Mouse (Mus musculus) hindbrain, embryonic 11.5 days (tissue): Measurements from ENCODE around the gene Tbc1d16. TPM values are rescaled to one million over a fixed set of nuclear protein-coding genes. Genes with fewer than 3 reads are reported as not detected.

Experiments
- ATAC-seq: fragments of 200-750 bp; cut with Nextera tagmentation; 2 replicates; pipeline ENCODE4 v1.8.0; 2017; ENCODE audit warnings: mild to moderate bottlenecking, moderate TSS enrichment, moderate library complexity; ENCODE audit not compliant: low FRiP score
- DNase-seq: peaks from one replicate; pipeline ENCODE4 v3.0.0-alpha.2; 2015; ENCODE audit warnings: low spot score
- H3K27ac ChIP-seq: fragments of 300-500 bp; sonication (generic); 2 replicates; pipeline ENCODE4 v1.5.1; 2014; ENCODE audit warnings: mild to moderate bottlenecking, low read depth, low read length
- H3K27me3 ChIP-seq: fragments of 300-500 bp; sonication (generic); 2 replicates; pipeline ENCODE4 v1.6.1; 2014; ENCODE audit warnings: mild to moderate bottlenecking, low read length, moderate library complexity, mixed read lengths; ENCODE audit not compliant: control insufficient read depth, insufficient read depth
- H3K36me3 ChIP-seq: fragments of 300-500 bp; sonication (generic); 2 replicates; pipeline ENCODE4 v1.6.1; 2014; ENCODE audit warnings: mild to moderate bottlenecking, low read length, moderate library complexity, mixed read lengths; ENCODE audit not compliant: control insufficient read depth, insufficient read depth
- H3K4me1 ChIP-seq: fragments of 300-500 bp; sonication (generic); replicated peaks from 2 replicates; pipeline ENCODE4 v1.6.1; 2014; ENCODE audit warnings: low read length, mixed read lengths; ENCODE audit not compliant: control insufficient read depth, insufficient read depth
- H3K4me2 ChIP-seq: fragments of 300-500 bp; sonication (generic); replicated peaks from 2 replicates; pipeline ENCODE4 v1.6.1; 2014; ENCODE audit warnings: mild to moderate bottlenecking, low read depth, low read length
- H3K4me3 ChIP-seq: fragments of 300-500 bp; sonication (generic); 2 replicates; pipeline ENCODE4 v1.5.1; 2014; ENCODE audit warnings: low read depth, low read length
- H3K9ac ChIP-seq: fragments of 300-500 bp; sonication (generic); 2 replicates; pipeline ENCODE4 v1.6.1; 2014; ENCODE audit warnings: low read depth, low read length
- H3K9me3 ChIP-seq: fragments of 300-500 bp; sonication (generic); 2 replicates; pipeline ENCODE4 v1.6.1; 2016; ENCODE audit warnings: low read length; ENCODE audit not compliant: control insufficient read depth
- WGBS: fragments of 180-500 bp; shearing (Covaris S2); extraction: QIAGEN DNeasy Blood & Tissue Kit; methylation state at CpG from one replicate; pipeline ENCODE4 v1.1.7; 2014; 5-methylcytosine and 5-hydroxymethylcytosine counted together
- polyA plus RNA-seq: library from polyadenylated mRNA; unstranded; fragments of >200 nt; fragmentation: Nextera tagmentation; extraction: Ambion mirVana; gene quantifications from 2 replicates; pipeline ENCODE4 v1.2.1, GENCODE M21; 2014

Tbc1d16 gene
- polyA plus RNA-seq, 1 experiment from 2014 or later = 20.7 TPM

DNA sequence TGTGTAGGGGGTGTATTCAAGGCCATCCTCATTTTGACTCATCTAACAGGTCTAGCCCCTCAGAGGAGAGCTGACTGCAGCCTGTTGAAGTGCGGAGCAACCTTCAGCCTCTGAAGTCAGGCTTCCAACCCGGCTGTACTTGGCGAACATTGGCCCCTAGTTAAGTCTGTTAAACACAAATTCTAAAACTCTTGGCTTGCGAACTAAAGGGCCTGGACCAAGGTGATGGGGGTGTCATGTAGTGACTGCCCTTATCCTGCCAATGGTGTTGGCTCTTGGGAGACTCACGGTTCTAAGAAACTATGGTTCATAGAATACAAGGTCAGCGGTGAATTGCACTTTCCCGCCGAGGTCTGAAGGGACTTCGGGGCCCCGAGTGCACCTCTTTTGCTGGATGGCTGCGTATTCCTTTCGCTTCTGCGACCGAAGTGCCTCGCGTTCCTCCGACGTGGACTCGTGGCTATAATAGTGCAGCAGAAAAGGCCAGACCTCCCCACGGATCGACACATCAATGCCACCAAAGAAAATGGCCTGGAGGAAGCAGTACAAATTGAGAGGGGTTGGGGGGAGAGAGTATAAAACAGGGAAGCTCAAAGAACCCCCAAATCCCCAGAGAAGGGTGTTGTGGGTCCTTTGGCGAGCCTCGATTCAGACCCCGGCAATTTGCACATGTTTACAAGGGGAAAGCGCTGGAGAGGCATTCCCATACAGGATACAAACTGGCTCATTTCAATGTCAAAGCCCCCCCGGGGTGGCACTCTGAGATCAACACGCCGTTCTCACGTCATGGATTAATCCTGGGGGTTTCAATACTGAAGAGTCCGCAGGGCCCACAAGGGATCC lies 72.4 kb downstream of the Tbc1d16 start:
- WGBS = 28% methylated on average over 30 of the region's 30 CpGs
- Histone ChIP-seq H3K4me3 (no peak overlapping the region), H3K27ac (peak overlapping the region; percentile 54), H3K9me3 (no peaks in the 10 kb centered on the region), H3K27me3 (peaks cover 6% of the 10 kb centered on the region; the same call in 1 of the 2 replicates), H3K4me2 (peak overlapping the region; percentile 12), H3K9ac (peak overlapping the region; percentile 7; the same call in 1 of the 2 replicates), H3K36me3 (peaks cover 6% of the 10 kb centered on the region), H3K4me1 (peaks cover 21% of the 10 kb centered on the region)
- ATAC-seq (peak; percentile 10; the same call in 1 of the 2 replicates), DNase-seq (peak; percentile 61)

DNA sequence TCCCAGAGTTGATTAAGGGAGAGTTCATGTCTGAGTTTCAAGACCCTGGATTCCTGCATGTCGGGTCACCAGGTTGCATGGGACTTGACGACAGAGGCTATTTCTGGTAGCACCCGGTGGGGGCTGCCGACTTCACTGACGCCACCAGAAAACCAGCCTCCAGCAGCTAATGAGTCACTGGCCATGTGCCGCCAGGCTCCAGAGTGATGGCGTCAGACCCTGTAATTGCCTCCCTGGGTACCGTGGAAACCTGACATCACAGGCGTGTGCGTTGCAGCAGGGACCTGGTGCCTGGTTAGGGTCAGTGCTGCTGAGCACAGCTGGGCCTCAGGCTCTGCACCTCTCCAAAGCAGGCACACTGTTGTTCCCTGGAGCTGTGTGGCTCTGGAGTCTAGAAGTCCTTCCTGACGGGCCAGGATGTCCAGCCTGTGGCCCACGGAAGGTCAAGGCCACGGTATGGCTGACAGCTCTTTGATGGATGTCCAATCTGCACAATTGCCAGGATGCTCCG lies 75.9 kb downstream of the Tbc1d16 start:
- ATAC-seq (no peak), DNase-seq (no peak)
- no peaks in the 10 kb centered on the region for H3K9me3 ChIP-seq
- no peak overlapping the region for H3K9ac ChIP-seq
- H3K4me1 ChIP-seq = peaks cover 11% of the 10 kb centered on the region
- no peak overlapping the region for H3K4me2 ChIP-seq
- no peak overlapping the region for H3K4me3 ChIP-seq
- peaks cover 6% of the 10 kb centered on the region for H3K36me3 ChIP-seq
- H3K27ac ChIP-seq = 0 out of 2 replicates have a peak overlapping the region, but pooled peaks have one; percentile 27
- H3K27me3 ChIP-seq = peaks cover 3% of the 10 kb centered on the region; the same call in 1 of the 2 replicates
- 60% methylated on average over 14 of the region's 14 CpGs for WGBS

DNA sequence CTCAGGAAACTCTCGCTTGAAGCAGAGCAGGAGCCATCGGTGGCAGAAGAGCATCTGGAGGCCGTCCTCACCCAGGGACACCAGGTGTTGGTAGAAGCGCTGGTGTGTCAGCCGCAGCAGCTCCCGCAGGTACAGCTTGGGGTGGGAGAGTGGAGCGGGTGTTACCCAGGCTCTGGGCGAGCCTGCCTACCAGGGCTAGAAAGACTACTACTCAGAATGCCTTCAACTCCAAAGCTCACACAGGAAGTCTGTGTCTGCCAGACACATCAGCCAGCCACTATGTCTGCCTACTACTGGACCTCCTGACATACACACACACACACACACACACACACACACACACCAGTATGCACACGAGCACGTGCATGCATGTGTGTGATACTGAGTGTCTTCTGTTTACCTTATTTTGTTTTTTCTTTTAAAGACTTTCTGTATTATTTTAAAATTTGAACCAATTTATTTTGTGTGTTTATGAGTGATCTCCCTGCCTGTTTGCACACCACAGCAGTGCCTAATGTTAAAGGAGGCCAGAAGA lies 77.2 kb downstream of the Tbc1d16 start:
- DNase-seq = no peak
- no peak overlapping the region for H3K27ac ChIP-seq
- H3K9ac ChIP-seq = no peak overlapping the region
- H3K4me1 ChIP-seq = peaks cover 1% of the 10 kb centered on the region
- WGBS = 91% methylated on average over 10 of the region's 10 CpGs
- H3K4me3 ChIP-seq = no peak overlapping the region
- no peak for ATAC-seq
- H3K27me3 ChIP-seq = 0 out of 2 replicates have a peak, but pooled peaks cover 3% of the 10 kb centered on the region
- H3K36me3 ChIP-seq = peaks cover 6% of the 10 kb centered on the region
- H3K4me2 ChIP-seq = no peak overlapping the region
- H3K9me3 ChIP-seq = no peaks in the 10 kb centered on the region

DNA sequence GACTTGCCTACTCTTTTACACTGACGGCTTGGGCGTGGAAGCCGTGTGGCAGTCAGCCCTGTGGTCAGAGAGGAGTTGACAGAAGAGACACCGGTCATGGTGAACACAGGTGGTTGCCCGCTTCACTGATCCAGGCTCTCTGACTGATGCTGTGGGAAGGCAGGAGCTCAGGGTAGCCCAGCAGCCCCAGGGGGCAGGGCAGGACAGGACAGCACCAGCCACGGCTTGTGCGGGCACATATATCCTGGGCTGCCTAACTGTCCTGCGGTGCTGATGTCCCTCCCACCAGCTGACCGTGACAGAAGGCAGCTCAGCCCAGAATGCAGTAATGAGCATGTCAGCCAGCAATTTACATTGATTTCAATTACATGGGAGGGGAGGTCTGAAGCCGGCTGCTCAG lies 77.9 kb downstream of the Tbc1d16 start:
- Histone ChIP-seq H3K4me3 (no peak overlapping the region), H3K27ac (no peak overlapping the region), H3K4me1 (no peaks in the 10 kb centered on the region; the same call in 1 of the 2 replicates), H3K9me3 (no peaks in the 10 kb centered on the region), H3K9ac (no peak overlapping the region), H3K27me3 (no peaks in the 10 kb centered on the region), H3K36me3 (peaks cover 6% of the 10 kb centered on the region), H3K4me2 (no peak overlapping the region)
- DNase-seq = no peak
- ATAC-seq = no peak
- 68% methylated on average over 10 of the region's 10 CpGs for WGBS

DNA sequence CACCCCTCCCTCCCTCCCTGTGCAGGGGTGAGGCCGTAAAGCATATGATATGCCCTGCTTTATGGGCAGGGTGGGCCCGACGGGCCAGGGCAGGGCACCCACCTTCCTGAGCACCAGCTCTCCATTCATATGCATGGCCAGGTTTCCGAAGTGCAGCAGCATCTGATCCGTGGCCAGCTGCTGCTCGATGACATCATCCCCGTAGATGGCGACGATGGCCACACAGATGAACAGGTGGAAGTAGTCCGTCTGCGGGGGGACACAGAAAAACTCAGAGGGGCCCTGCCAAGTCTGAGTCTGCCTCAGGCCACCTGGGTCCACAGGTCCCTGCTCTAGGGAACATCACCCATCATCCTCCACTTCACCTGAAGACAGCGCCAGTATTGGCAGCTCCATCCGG lies 79.5 kb downstream of the Tbc1d16 start:
- no peak for DNase-seq
- 93% methylated on average over 13 of the region's 13 CpGs for WGBS
- no peaks in the 10 kb centered on the region for H3K9me3 ChIP-seq
- H3K36me3 ChIP-seq = no peaks in the 10 kb centered on the region
- no peak for ATAC-seq
- H3K9ac ChIP-seq = no peak overlapping the region
- H3K4me1 ChIP-seq = no peaks in the 10 kb centered on the region; the same call in 1 of the 2 replicates
- H3K27ac ChIP-seq = no peak overlapping the region
- H3K4me2 ChIP-seq = no peak overlapping the region
- H3K4me3 ChIP-seq = no peak overlapping the region
- no peaks in the 10 kb centered on the region for H3K27me3 ChIP-seq

DNA sequence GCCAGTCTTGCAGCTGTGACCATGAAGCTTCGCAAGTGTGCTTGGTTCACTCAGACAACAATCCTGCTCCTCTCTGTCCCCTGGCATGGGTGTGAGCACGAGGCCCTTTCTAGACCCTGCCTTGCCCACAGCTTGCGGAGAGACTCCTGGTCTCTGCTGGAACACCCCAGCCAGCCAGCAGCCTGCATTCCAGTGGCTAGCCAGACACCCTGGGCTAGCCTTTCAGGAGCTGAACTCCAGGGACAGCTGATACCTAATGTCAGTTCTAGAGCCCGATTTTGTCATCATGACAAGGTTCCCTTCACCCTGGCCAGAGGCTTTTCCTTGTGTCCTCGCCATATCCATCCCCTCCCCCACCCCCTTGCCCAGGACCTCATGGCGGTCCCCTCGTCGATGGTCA lies 81.1 kb downstream of the Tbc1d16 start:
- WGBS = 81% methylated on average over 8 of the region's 8 CpGs
- H3K27ac ChIP-seq = no peak overlapping the region
- no peak overlapping the region for H3K4me3 ChIP-seq
- no peaks in the 10 kb centered on the region; the same call in 1 of the 2 replicates for H3K4me1 ChIP-seq
- H3K9ac ChIP-seq = no peak overlapping the region
- no peaks in the 10 kb centered on the region for H3K36me3 ChIP-seq
- no peaks in the 10 kb centered on the region for H3K9me3 ChIP-seq
- no peak for ATAC-seq
- H3K4me2 ChIP-seq = no peak overlapping the region
- H3K27me3 ChIP-seq = no peaks in the 10 kb centered on the region
- DNase-seq = no peak

DNA sequence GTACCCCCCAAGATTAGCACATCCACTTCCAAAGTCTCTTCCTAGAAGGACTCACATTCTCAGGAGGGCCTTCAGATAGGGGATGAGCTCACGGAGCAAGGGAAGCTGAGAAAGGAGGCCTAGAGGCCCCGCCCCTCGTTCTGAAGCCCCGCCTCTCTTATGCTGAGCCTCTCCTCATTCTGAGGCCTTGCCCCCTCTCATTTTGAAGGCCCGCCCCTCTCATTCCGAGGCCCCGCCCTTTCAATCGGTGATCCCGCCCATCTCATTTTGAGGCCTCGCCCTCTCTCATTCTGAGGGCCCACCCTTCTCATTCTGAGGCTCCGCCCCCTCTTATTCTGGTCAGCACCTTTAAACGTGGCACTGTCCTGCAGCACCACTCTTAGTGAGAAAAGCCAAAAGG lies 82.2 kb downstream of the Tbc1d16 start:
- ATAC-seq (no peak), DNase-seq (no peak)
- H3K4me3 ChIP-seq = no peak overlapping the region
- 33% methylated on average over 12 of the region's 12 CpGs for WGBS
- H3K27ac ChIP-seq = no peak overlapping the region
- H3K36me3 ChIP-seq = no peaks in the 10 kb centered on the region
- H3K9ac ChIP-seq = no peak overlapping the region
- H3K9me3 ChIP-seq = no peaks in the 10 kb centered on the region
- no peaks in the 10 kb centered on the region; the same call in 1 of the 2 replicates for H3K4me1 ChIP-seq
- no peak overlapping the region for H3K4me2 ChIP-seq
- no peaks in the 10 kb centered on the region for H3K27me3 ChIP-seq

DNA sequence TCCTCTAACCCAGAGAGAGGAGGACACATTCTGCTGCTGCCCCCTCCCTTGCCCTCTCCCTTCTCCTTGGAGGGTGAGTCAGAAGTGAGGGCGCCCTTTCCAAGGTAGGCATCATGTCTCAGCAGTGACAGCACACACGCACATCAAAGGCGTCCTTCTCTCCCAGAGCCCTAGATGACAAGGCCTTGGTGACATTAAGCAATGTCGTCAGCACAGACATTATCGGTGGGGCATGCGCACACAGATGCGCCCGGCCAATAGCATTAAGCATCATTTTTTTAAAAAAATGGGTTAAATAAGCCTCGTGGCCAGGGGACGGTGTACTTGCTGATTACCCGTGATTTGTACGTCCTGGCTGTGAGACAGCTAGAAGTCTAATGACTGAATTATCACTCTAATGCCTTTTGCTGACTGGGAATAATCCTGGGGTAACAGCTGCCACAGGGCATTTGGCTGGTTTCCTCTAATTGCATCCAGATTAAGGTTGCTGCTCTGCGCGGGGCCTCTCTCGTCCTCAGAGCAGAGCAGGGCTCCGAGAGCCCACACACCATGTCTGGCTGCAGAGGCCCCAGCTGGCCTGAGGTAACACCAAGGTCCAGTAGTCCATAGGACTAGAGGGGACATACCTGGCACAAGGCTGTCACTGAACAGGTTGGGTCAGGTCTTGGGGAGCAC lies 83.4 kb downstream of the Tbc1d16 start:
- H3K4me2 ChIP-seq = no peak overlapping the region
- no peak overlapping the region for H3K4me3 ChIP-seq
- H3K9ac ChIP-seq = no peak overlapping the region
- DNase-seq (no peak), ATAC-seq (peak; percentile 45)
- 67% methylated on average over 16 of the region's 16 CpGs for WGBS
- H3K9me3 ChIP-seq = no peaks in the 10 kb centered on the region
- no peaks in the 10 kb centered on the region for H3K27me3 ChIP-seq
- H3K27ac ChIP-seq = peak overlapping the region; percentile 27; the same call in 1 of the 2 replicates
- no peaks in the 10 kb centered on the region for H3K36me3 ChIP-seq
- peaks cover 3% of the 10 kb centered on the region; the same call in 1 of the 2 replicates for H3K4me1 ChIP-seq
